Mouse (Mus musculus) ovary, postnatal 14 days (tissue): ENCODE measurements around the gene Nynrin.

ENCODE experiments used
- DNase-seq: peaks from one replicate; pipeline ENCODE4 v3.0.0; 2022; ENCODE audit warnings: low spot score

Nynrin gene

GRCm38 (mm10) chr14:55853621-55854285 is at the start of gene Nynrin:
Gene Nynrin, plus strand, starts transcription at chr14:55854010.
- peak; percentile 64 for DNase-seq

GRCm38 (mm10) chr14:55814885-55815284 is 38.9 kb upstream of the Nynrin start:
- DNase-seq: no peak

GRCm38 (mm10) chr14:55815310-55815751 is 38.5 kb upstream of the Nynrin start:
- DNase-seq: no peak

- DNase-seq: no peak
Observed at GRCm38 (mm10) chr14:55819845-55820405, 33.9 kb upstream of the Nynrin start.

GRCm38 (mm10) chr14:55820576-55820975 is 33.2 kb upstream of the Nynrin start:
- DNase-seq: no peak

- peak; percentile 73 for DNase-seq
Observed at GRCm38 (mm10) chr14:55822435-55822990, 31.3 kb upstream of the Nynrin start.

GRCm38 (mm10) chr14:55822991-55823762 is 30.6 kb upstream of the Nynrin start, which contains the start of gene Nfatc4:
Gene Nfatc4, plus strand, starts transcription at chr14:55823144.
- DNase-seq: peak; percentile 83

- peak; percentile 40 for DNase-seq
Observed at GRCm38 (mm10) chr14:55824001-55824480, 29.8 kb upstream of the Nynrin start.

GRCm38 (mm10) chr14:55824481-55825215 is 29.2 kb upstream of the Nynrin start:
- DNase-seq: peak; percentile 42

GRCm38 (mm10) chr14:55825216-55826051 is 28.4 kb upstream of the Nynrin start:
- no peak for DNase-seq

- no peak for DNase-seq
Observed at GRCm38 (mm10) chr14:55826142-55826541, 27.7 kb upstream of the Nynrin start.

GRCm38 (mm10) chr14:55826551-55827340 is 27.1 kb upstream of the Nynrin start:
- no peak for DNase-seq

- DNase-seq: no peak
Observed at GRCm38 (mm10) chr14:55828716-55829263, 25.0 kb upstream of the Nynrin start.

GRCm38 (mm10) chr14:55829854-55830253 is 24.0 kb upstream of the Nynrin start:
- no peak for DNase-seq

GRCm38 (mm10) chr14:55830331-55830730 is 23.5 kb upstream of the Nynrin start:
- no peak for DNase-seq

GRCm38 (mm10) chr14:55833126-55833525 is 20.7 kb upstream of the Nynrin start:
- no peak for DNase-seq

- DNase-seq: no peak
Observed at GRCm38 (mm10) chr14:55834808-55835533, 18.8 kb upstream of the Nynrin start.

GRCm38 (mm10) chr14:55838312-55838711 is 15.5 kb upstream of the Nynrin start:
- DNase-seq: no peak

GRCm38 (mm10) chr14:55838740-55839139 is 15.1 kb upstream of the Nynrin start:
- DNase-seq: no peak
